Mouse (Mus musculus): ENCODE data around the gene Sash1.

DNA sequence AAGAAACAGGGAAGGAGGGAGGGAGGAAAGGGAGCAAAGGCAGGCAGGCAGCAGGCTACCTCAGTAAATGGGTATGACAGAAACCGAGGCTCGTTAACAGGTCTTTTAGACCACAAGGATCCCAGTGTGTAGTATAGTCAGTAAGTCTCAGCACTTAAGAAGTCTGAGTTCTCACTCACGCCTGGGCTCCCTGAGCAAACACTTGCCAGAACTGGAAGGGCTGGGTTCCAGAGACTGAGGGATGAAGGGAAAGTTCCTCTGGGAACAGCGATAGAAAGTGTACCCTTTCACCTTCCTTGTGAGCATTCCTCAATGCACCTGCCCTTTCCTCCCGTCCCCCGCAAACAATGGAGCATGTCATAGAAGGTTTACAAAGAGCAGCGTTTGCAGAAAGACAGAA, 16.5 kb upstream of the Sash1 start:
- TF ChIP-seq EP300 (IDR thresholded peaks at IDR 0.05; ENCODE audit: insufficient read depth, low read depth, low read length) (no peak), CTCF (IDR thresholded peaks at IDR 0.05; ENCODE audit: low read depth, low read length) (no peak)

Measured in ES-Bruce4 (cell line).